In the genomic region with DNA sequence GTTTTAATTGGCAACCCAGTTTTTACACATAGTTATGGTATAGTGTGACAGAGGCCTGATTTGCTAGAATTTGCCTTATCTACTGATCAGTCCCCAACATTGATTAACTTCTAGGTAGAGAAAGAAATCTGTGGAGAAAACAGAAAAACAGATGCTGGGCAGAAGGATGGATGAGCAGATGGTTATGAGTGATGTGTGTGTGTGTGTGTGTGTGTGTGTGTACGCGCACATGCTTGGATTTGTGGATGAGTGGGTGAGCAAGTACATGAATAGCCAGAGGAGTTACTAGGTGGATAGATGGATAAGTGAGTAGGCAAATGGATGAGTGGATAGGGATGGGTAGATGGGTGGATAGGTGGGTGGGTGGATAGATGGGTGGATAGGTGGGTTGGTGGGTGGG, we compare ENCODE assay signal across 27 mouse cellular contexts.
"Had no signal": no experiment of that assay in that cellular context is flagged by ENCODE, and none has a peak within 500 bp of the region (broad histone marks: within the 10 kb centered on the region; RNA-seq: fewer than 3 reads in every experiment).

No protein-coding gene starts in this region.

- H3K36me3 ChIP-seq: heart, embryonic 13.5 days; heart, embryonic 15.5 days; hindbrain, embryonic 13.5 days; hindbrain, embryonic 15.5 days; kidney, embryonic 15.5 days; limb, embryonic 10.5 days; limb, embryonic 12.5 days; liver, embryonic 13.5 days; liver, embryonic 15.5 days had no signal

- H3K4me3 ChIP-seq: heart, adult 2 months; heart, embryonic 13.5 days; heart, embryonic 15.5 days; hindbrain, embryonic 13.5 days; hindbrain, embryonic 15.5 days; kidney, embryonic 15.5 days; layer of hippocampus, adult 2 months; left cerebral cortex, adult 2 months; limb, embryonic 10.5 days; limb, embryonic 12.5 days; liver, embryonic 13.5 days; liver, embryonic 15.5 days had no signal

- H3K4me1 ChIP-seq: heart, embryonic 13.5 days; heart, embryonic 15.5 days; kidney, embryonic 15.5 days; limb, embryonic 10.5 days; liver, embryonic 13.5 days; liver, embryonic 15.5 days had no signal

- H3K27me3 ChIP-seq: hindbrain, embryonic 13.5 days; hindbrain, embryonic 15.5 days; kidney, embryonic 15.5 days; liver, embryonic 13.5 days; liver, embryonic 15.5 days had no signal

- DNase-seq: gastrocnemius, postnatal 14 days; gastrocnemius, postnatal 36 days; heart, adult 2 months; heart, postnatal 14 days; heart, postnatal 36 days; kidney, adult 11 months; kidney, adult 2 months; kidney, adult 9 months; kidney, postnatal 14 days; kidney, postnatal 4 days; liver; liver, embryonic 13.5 days had no signal

- H3K27ac ChIP-seq: heart, adult 2 months; heart, embryonic 13.5 days; heart, embryonic 15.5 days; hindbrain, embryonic 13.5 days; hindbrain, embryonic 15.5 days; hindbrain, postnatal 0 days; kidney, embryonic 15.5 days; kidney, postnatal 0 days; left cerebral cortex, adult 2 months; limb, embryonic 10.5 days; limb, embryonic 12.5 days; liver, embryonic 13.5 days; liver, embryonic 15.5 days had no signal

- H3K4me2 ChIP-seq: heart, embryonic 11.5 days; heart, embryonic 13.5 days; heart, embryonic 15.5 days; hindbrain, embryonic 13.5 days; hindbrain, embryonic 15.5 days; kidney, embryonic 15.5 days; limb, embryonic 12.5 days; liver, embryonic 11.5 days; liver, embryonic 13.5 days; liver, embryonic 15.5 days had no signal

- H3K9me3 ChIP-seq: heart, embryonic 13.5 days; heart, embryonic 15.5 days; hindbrain, embryonic 13.5 days; hindbrain, embryonic 15.5 days; kidney, embryonic 15.5 days; limb, embryonic 10.5 days; limb, embryonic 12.5 days; liver, embryonic 13.5 days; liver, embryonic 15.5 days had no signal

- H3K9ac ChIP-seq: heart, embryonic 13.5 days; heart, embryonic 15.5 days; hindbrain, embryonic 13.5 days; hindbrain, embryonic 15.5 days; kidney, embryonic 15.5 days; limb, embryonic 12.5 days; liver, embryonic 13.5 days; liver, embryonic 15.5 days had no signal

- ATAC-seq: hindbrain, postnatal 0 days; intestine, embryonic 16.5 days had no signal
